Mouse (Mus musculus): ENCODE measurements at regions not wholly inside any gene's neighbourhood (a gene's known extent, or its start where the extent isn't known, plus 50 kb on each side); places are given as distances from the start of the nearest gene placed in this dataset.

DNA sequence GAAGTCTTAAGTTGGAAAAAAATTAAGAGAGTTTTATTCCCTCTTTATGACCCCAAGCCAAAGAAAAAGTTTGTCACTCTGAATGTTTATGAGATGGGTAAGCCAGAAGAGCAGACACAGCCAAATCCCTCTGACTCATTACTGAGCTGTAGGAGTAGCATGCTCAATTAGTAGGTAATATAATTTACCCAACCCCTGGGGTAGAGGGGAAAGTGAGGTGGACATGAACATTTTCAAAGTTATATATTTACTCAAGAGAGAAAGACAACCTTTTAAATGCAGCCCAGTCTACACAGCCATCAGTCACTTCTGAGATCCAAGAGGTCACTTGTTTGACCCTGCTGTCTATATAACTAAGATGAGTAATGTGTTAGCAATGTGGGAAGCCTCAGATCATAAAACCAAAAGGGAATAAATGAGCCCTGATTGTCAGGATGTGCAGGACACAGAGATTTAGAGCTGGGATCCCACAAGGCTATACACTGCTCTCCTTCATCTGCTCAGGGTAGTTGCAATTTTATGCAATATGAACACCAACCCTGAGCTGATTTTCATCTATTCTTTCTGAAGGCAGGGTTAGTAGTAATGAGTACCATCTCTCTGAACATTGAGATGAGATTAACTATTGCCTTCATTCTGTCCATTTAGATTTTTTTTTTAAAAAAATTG lies 114.7 kb upstream of the Ndp start:
- no peaks in the 10 kb centered on the region for H3K4me1 ChIP-seq
- H3K9me3 ChIP-seq = no peaks in the 10 kb centered on the region
- no peaks in the 10 kb centered on the region for H3K27me3 ChIP-seq (replicated peaks; ENCODE audit: low read depth, poor library complexity, severe bottlenecking)
- no peak for DNase-seq (ENCODE audit: low spot score)
- H3K4me3 ChIP-seq = no peak overlapping the region
- no peaks in the 10 kb centered on the region for H3K36me3 ChIP-seq (replicated peaks)
- no peak overlapping the region for H3K27ac ChIP-seq (replicated peaks)

GRCm38 (mm10) chrX:17017823-17018222 lies 106.2 kb upstream of the Ndp start:
- Histone ChIP-seq H3K27ac (replicated peaks) (no peak overlapping the region), H3K9me3 (no peaks in the 10 kb centered on the region), H3K4me3 (no peak overlapping the region), H3K27me3 (replicated peaks; ENCODE audit: low read depth, poor library complexity, severe bottlenecking) (no peaks in the 10 kb centered on the region), H3K4me1 (no peaks in the 10 kb centered on the region), H3K36me3 (replicated peaks) (no peaks in the 10 kb centered on the region)
- DNase-seq (ENCODE audit: low spot score) = no peak
- 68% methylated on average over 1 of the region's 1 CpGs for WGBS

- H3K4me1 ChIP-seq = no peaks in the 10 kb centered on the region
- no peaks in the 10 kb centered on the region for H3K36me3 ChIP-seq (replicated peaks)
- H3K4me3 ChIP-seq = no peak overlapping the region
- H3K27me3 ChIP-seq (replicated peaks; ENCODE audit: low read depth, poor library complexity, severe bottlenecking) = no peaks in the 10 kb centered on the region
- H3K27ac ChIP-seq (replicated peaks) = no peak overlapping the region
- no peaks in the 10 kb centered on the region for H3K9me3 ChIP-seq
- 74% methylated on average over 2 of the region's 2 CpGs for WGBS
- DNase-seq (ENCODE audit: low spot score) = no peak
These were observed 97.6 kb upstream of the Ndp start for GRCm38 (mm10) chrX:17009188-17009587.

- no peaks in the 10 kb centered on the region for H3K4me1 ChIP-seq
- H3K36me3 ChIP-seq (replicated peaks) = no peaks in the 10 kb centered on the region
- no peaks in the 10 kb centered on the region for H3K27me3 ChIP-seq (replicated peaks; ENCODE audit: low read depth, poor library complexity, severe bottlenecking)
- H3K4me3 ChIP-seq = no peak overlapping the region
- 50% methylated on average over 5 of the region's 5 CpGs for WGBS
- H3K27ac ChIP-seq (replicated peaks) = no peak overlapping the region
- no peaks in the 10 kb centered on the region for H3K9me3 ChIP-seq
- peak; percentile 8 for DNase-seq (ENCODE audit: low spot score)
These were observed 87.0 kb upstream of the Ndp start for GRCm38 (mm10) chrX:16998578-16998977.

All from embryonic facial prominence, embryonic 10.5 days (tissue).